Mouse (Mus musculus): ENCODE measurements around the gene Cfap298.

DNA sequence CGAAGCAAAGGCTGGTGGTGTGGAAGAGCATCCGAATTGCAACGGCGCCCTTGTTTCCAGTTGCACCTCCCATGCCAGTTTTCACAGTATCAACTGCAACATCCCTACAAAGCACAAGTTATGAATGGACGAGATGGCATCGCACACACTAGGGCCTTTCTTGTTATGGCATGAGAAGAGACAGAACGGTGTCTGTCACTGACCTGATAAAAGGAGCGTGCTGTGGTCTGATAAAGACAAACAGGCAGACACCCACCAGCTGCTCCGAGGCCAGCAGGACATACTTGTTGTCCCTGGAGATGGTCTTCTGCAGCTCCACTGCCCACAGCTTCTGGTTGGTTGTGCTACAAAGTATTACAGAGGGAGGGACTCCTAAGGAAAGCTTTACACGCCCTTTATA, 29.4 kb upstream of the Cfap298 start:
- TF ChIP-seq CTCF (IDR thresholded peaks at IDR 0.05; ENCODE audit: low read depth, low read length) (no peak), POLR2A (IDR thresholded peaks at IDR 0.05; ENCODE audit: borderline replicate concordance, low read depth, low read length) (no peak)
